In genomic region chr14:47194096-47194495, GRCm38 (mm10) we compare ENCODE assay signal across 13 mouse cellular contexts. TPM values are rescaled to one million over a fixed set of nuclear protein-coding genes. Genes with fewer than 3 reads are reported as not detected.
DNase-seq lines count a peak whose midpoint lies in the region; ATAC-seq and TF ChIP-seq lines count a peak whose summit lies in the region.
"Had no signal": no experiment of that assay in that cellular context is flagged by ENCODE, and none has a peak within 500 bp of the region (broad histone marks: within the 10 kb centered on the region; RNA-seq: fewer than 3 reads in every experiment).

No protein-coding gene starts in this region.

- H3K4me2 ChIP-seq in liver, embryonic 11.5 days: no peak overlapping the region
- H3K4me2 ChIP-seq in liver, embryonic 14.5 days (ENCODE audit: low read depth): no peak overlapping the region
- H3K4me2 ChIP-seq in hindbrain, embryonic 14.5 days (replicated peaks): no peak overlapping the region
- H3K4me2 ChIP-seq: forebrain, embryonic 12.5 days; heart, embryonic 15.5 days; midbrain, embryonic 13.5 days had no signal

- H3K79me2 ChIP-seq in liver, adult 2 months (ENCODE audit: control insufficient read depth, insufficient read depth, low read length): peaks cover under 1% of the 10 kb centered on the region; the same call in 1 of the 2 replicates
- H3K79me2 ChIP-seq in MEL (ENCODE audit: control insufficient read depth, insufficient read depth, low read length, poor library complexity): peaks cover under 1% of the 10 kb centered on the region; the same call in 1 of the 2 replicates

- no peaks in the 10 kb centered on the region for H3K27me3 ChIP-seq in liver, adult 2 months (ENCODE audit: control insufficient read depth, insufficient read depth, low read length)
- H3K27me3 ChIP-seq in liver, embryonic 11.5 days (replicated peaks; ENCODE audit: control insufficient read depth, insufficient read depth, low read length): no peaks in the 10 kb centered on the region
- H3K27me3 ChIP-seq in MEL (ENCODE audit: control insufficient read depth in 1 of 2, insufficient read depth in 2 of 2, low read length in 2 of 2): no peaks in the 10 kb centered on the region
- no peaks in the 10 kb centered on the region for H3K27me3 ChIP-seq in liver, embryonic 14.5 days (ENCODE audit: control insufficient read depth, insufficient read depth, low read length)
- H3K27me3 ChIP-seq in thymus, adult 2 months (ENCODE audit: control insufficient read depth, insufficient read depth, low read length): no peaks in the 10 kb centered on the region
- H3K27me3 ChIP-seq in hindbrain, embryonic 14.5 days (ENCODE audit: control insufficient read depth, insufficient read depth, low read length): no peaks in the 10 kb centered on the region
- H3K27me3 ChIP-seq: forebrain, embryonic 12.5 days; heart, embryonic 15.5 days had no signal

- H3K9ac ChIP-seq in liver, adult 2 months (ENCODE audit: low read depth, low read length): no peak overlapping the region
- H3K9ac ChIP-seq in liver, embryonic 11.5 days (ENCODE audit: low read depth, low read length): no peak overlapping the region
- no peak overlapping the region for H3K9ac ChIP-seq in MEL (ENCODE audit: control insufficient read depth, low read depth, low read length, poor library complexity, severe bottlenecking)
- no peak overlapping the region for H3K9ac ChIP-seq in liver, embryonic 14.5 days (replicated peaks)
- H3K9ac ChIP-seq in hindbrain, embryonic 14.5 days: no peak overlapping the region
- H3K9ac ChIP-seq: forebrain, embryonic 12.5 days; heart, embryonic 15.5 days; midbrain, embryonic 13.5 days had no signal

- no peak for ATAC-seq in liver, embryonic 11.5 days (replicated peaks; ENCODE audit: low FRiP score)
- no peak for ATAC-seq in liver, embryonic 14.5 days (ENCODE audit: insufficient read depth)
- no peak for ATAC-seq in hindbrain, embryonic 14.5 days (ENCODE audit: low FRiP score)
- ATAC-seq: midbrain, embryonic 13.5 days had no signal

- TF ChIP-seq RAD21 in MEL (IDR thresholded peaks at IDR 0.05; ENCODE audit: low read depth, low read length): peak; percentile 17

- WGBS in liver, adult 2 months: 69% methylated on average over 4 of the region's 4 CpGs
- WGBS in liver, embryonic 11.5 days: 36% methylated on average over 4 of the region's 4 CpGs
- WGBS in liver, embryonic 14.5 days (ENCODE audit: insufficient replicate concordance): 29% methylated on average over 4 of the region's 4 CpGs
- 31% methylated on average over 4 of the region's 4 CpGs for WGBS in thymus, adult 2 months
- WGBS in hindbrain, embryonic 14.5 days: 36% methylated on average over 3 of the region's 4 CpGs

- no peak for DNase-seq in liver, adult 2 months (ENCODE audit: extremely low read depth, low read depth, low spot score)
- no peak for DNase-seq in liver, embryonic 11.5 days (ENCODE audit: low spot score)
- peak; percentile 61 for DNase-seq in MEL (ENCODE audit: low read depth, low spot score)
- DNase-seq in liver, embryonic 14.5 days (ENCODE audit: low read depth in 3 of 3, low spot score in 3 of 3): no peak
- DNase-seq in thymus, adult 2 months: peak; percentile 61
- DNase-seq in Muller cell, postnatal 12 days (ENCODE audit: inconsistent ontology term): no peak
- no peak for DNase-seq in hindbrain, embryonic 14.5 days (ENCODE audit: low spot score)
- no peak for DNase-seq in embryo, embryonic 10 days (ENCODE audit: low spot score)
- DNase-seq: kidney, postnatal 10 days; left cerebral cortex, postnatal 4 days had no signal

- TF ChIP-seq POLR2A in liver, adult 2 months (IDR thresholded peaks at IDR 0.05; ENCODE audit: extremely low read depth, insufficient read depth, low read length): no peak
- no peak for TF ChIP-seq POLR2A in MEL (IDR thresholded peaks at IDR 0.05; ENCODE audit: control insufficient read depth in 1 of 2, insufficient read depth in 1 of 2, low read depth in 1 of 2, low read length in 2 of 2, poor library complexity in 1 of 2)
- no peak for TF ChIP-seq POLR2A in thymus, adult 2 months (IDR thresholded peaks at IDR 0.05; ENCODE audit: control insufficient read depth, extremely low read depth, insufficient read depth, low read length, poor library complexity)

- no peak overlapping the region for H3K27ac ChIP-seq in liver, adult 2 months (replicated peaks; ENCODE audit: insufficient read depth, low read depth, low read length)
- no peak overlapping the region for H3K27ac ChIP-seq in liver, embryonic 11.5 days (ENCODE audit: low read depth, low read length)
- no peak overlapping the region for H3K27ac ChIP-seq in MEL (ENCODE audit: control insufficient read depth, low read depth, low read length)
- no peak overlapping the region for H3K27ac ChIP-seq in liver, embryonic 14.5 days
- H3K27ac ChIP-seq in thymus, adult 2 months (ENCODE audit: control insufficient read depth, insufficient read depth, low read length): no peak overlapping the region
- H3K27ac ChIP-seq in hindbrain, embryonic 14.5 days: no peak overlapping the region
- H3K27ac ChIP-seq: forebrain, embryonic 12.5 days; heart, embryonic 15.5 days; midbrain, embryonic 13.5 days had no signal

- peaks cover 12% of the 10 kb centered on the region for H3K4me1 ChIP-seq in liver, adult 2 months (ENCODE audit: control insufficient read depth, insufficient read depth, low read length)
- peaks cover 3% of the 10 kb centered on the region; the same call in 1 of the 2 replicates for H3K4me1 ChIP-seq in liver, embryonic 11.5 days (replicated peaks; ENCODE audit: control insufficient read depth, insufficient read depth, low read length)
- H3K4me1 ChIP-seq in MEL (ENCODE audit: control insufficient read depth in 1 of 2, insufficient read depth in 2 of 2, low read length in 2 of 2): peaks cover 4 to 6% of the 10 kb centered on the region in 2 experiments
- H3K4me1 ChIP-seq in liver, embryonic 14.5 days (replicated peaks; ENCODE audit: control insufficient read depth in 2 of 2, insufficient read depth in 2 of 2, low read length in 1 of 2): peaks cover 0 to 5% of the 10 kb centered on the region in 2 experiments; a peak in 1 of 4 replicates
- H3K4me1 ChIP-seq in thymus, adult 2 months (replicated peaks; ENCODE audit: control insufficient read depth, insufficient read depth, low read length): 0 out of 2 replicates have a peak, but pooled peaks cover 2% of the 10 kb centered on the region
- H3K4me1 ChIP-seq in hindbrain, embryonic 14.5 days (replicated peaks; ENCODE audit: control insufficient read depth, insufficient read depth, low read length): 0 out of 2 replicates have a peak, but pooled peaks cover 3% of the 10 kb centered on the region
- H3K4me1 ChIP-seq: forebrain, embryonic 12.5 days; midbrain, embryonic 13.5 days had no signal

- TF ChIP-seq CTCF in liver, adult 2 months (IDR thresholded peaks at IDR 0.05; ENCODE audit: low read depth, low read length): peak; percentile 39; the same call in 1 of the 2 replicates
- peak; percentile 52 to 66 (median 63) for TF ChIP-seq CTCF in MEL (IDR thresholded peaks at IDR 0.05 in 2 of 3, conservative IDR thresholded peaks at IDR 0.05 in 1 of 3; ENCODE audit: control insufficient read depth in 1 of 3, insufficient read depth in 1 of 3, low read depth in 2 of 3, low read length in 3 of 3, poor library complexity in 1 of 3, severe bottlenecking in 1 of 3)
- peak; percentile 68 for TF ChIP-seq CTCF in liver, embryonic 14.5 days (IDR thresholded peaks at IDR 0.05; ENCODE audit: low read depth)
- peak; percentile 60; the same call in 1 of the 2 replicates for TF ChIP-seq CTCF in thymus, adult 2 months (IDR thresholded peaks at IDR 0.05; ENCODE audit: borderline replicate concordance, control insufficient read depth, extremely low read depth, insufficient read depth, low read length, poor library complexity)

- no peaks in the 10 kb centered on the region for H3K36me3 ChIP-seq in liver, adult 2 months (ENCODE audit: control insufficient read depth, insufficient read depth, low read length)
- no peaks in the 10 kb centered on the region for H3K36me3 ChIP-seq in liver, embryonic 11.5 days (ENCODE audit: control insufficient read depth, insufficient read depth, low read length)
- H3K36me3 ChIP-seq in MEL (ENCODE audit: control insufficient read depth in 1 of 2, insufficient read depth in 2 of 2, low read length in 2 of 2): peaks cover 0 to 6% of the 10 kb centered on the region in 2 experiments; a peak in 2 of 4 replicates
- H3K36me3 ChIP-seq in liver, embryonic 14.5 days (replicated peaks; ENCODE audit: control insufficient read depth, insufficient read depth, low read depth): no peaks in the 10 kb centered on the region
- no peaks in the 10 kb centered on the region for H3K36me3 ChIP-seq in thymus, adult 2 months (ENCODE audit: control insufficient read depth, insufficient read depth, low read length)
- H3K36me3 ChIP-seq in hindbrain, embryonic 14.5 days (replicated peaks; ENCODE audit: control insufficient read depth, insufficient read depth): no peaks in the 10 kb centered on the region
- H3K36me3 ChIP-seq: forebrain, embryonic 12.5 days; heart, embryonic 15.5 days; midbrain, embryonic 13.5 days had no signal

- 0 out of 4 replicates have a peak, but pooled peaks of 1 of the 2 experiments have one; percentile 7 for TF ChIP-seq EP300 in MEL (IDR thresholded peaks at IDR 0.05; ENCODE audit: low read depth in 1 of 2, low read length in 2 of 2)
- no peak for TF ChIP-seq EP300 in liver, embryonic 14.5 days (IDR thresholded peaks at IDR 0.05; ENCODE audit: low read depth)

- no peaks in the 10 kb centered on the region for H3K9me3 ChIP-seq in liver, embryonic 11.5 days (ENCODE audit: control insufficient read depth, low read length)
- no peaks in the 10 kb centered on the region for H3K9me3 ChIP-seq in MEL (replicated peaks; ENCODE audit: insufficient read depth, low read length)
- H3K9me3 ChIP-seq in liver, embryonic 14.5 days (ENCODE audit: control insufficient read depth, low read length): no peaks in the 10 kb centered on the region
- H3K9me3 ChIP-seq in hindbrain, embryonic 14.5 days (ENCODE audit: control insufficient read depth, low read length): no peaks in the 10 kb centered on the region
- H3K9me3 ChIP-seq: forebrain, embryonic 12.5 days; heart, embryonic 15.5 days; midbrain, embryonic 13.5 days had no signal

- H3K4me3 ChIP-seq in liver, adult 2 months (ENCODE audit: insufficient read depth, low read depth, low read length): no peak overlapping the region
- H3K4me3 ChIP-seq in liver, embryonic 11.5 days (ENCODE audit: low read depth, low read length): no peak overlapping the region
- H3K4me3 ChIP-seq in MEL (ENCODE audit: control insufficient read depth in 1 of 2, insufficient read depth in 1 of 2, low read depth in 2 of 2, low read length in 2 of 2): no peak overlapping the region
- H3K4me3 ChIP-seq in liver, embryonic 14.5 days (ENCODE audit: insufficient read depth in 1 of 2, low read depth in 2 of 2, low read length in 2 of 2): no peak overlapping the region
- H3K4me3 ChIP-seq in thymus, adult 2 months (ENCODE audit: control insufficient read depth, insufficient read depth, low read length): no peak overlapping the region
- no peak overlapping the region for H3K4me3 ChIP-seq in hindbrain, embryonic 14.5 days (replicated peaks; ENCODE audit: low read length)
- H3K4me3 ChIP-seq: forebrain, embryonic 12.5 days; heart, embryonic 15.5 days; midbrain, embryonic 13.5 days had no signal

RNA-seq across cellular contexts. Expression of gene Gch1, which starts 4.9 kb away (rescaled TPM):
- total RNA-seq in liver, adult 2 months (2014; rRNA removed): 195 and 200 TPM in 2 replicates
- polyA plus RNA-seq in liver, adult 2 months (2012; rRNA removed): 133 TPM in 2 replicates
- polyA plus RNA-seq in liver, embryonic 11.5 days (2014; fragmentation: Nextera tagmentation; extraction: Ambion mirVana): 3.4 TPM in 2 replicates
- total RNA-seq in MEL (2012; rRNA removed): 4.4 and 8.6 TPM in 2 replicates
- polyA plus RNA-seq in MEL (2012; ENCODE audit: insufficient read depth in 1 of 2, insufficient read length in 2 of 2, low read depth in 1 of 2, low replicate concordance in 2 of 2, missing spikeins in 1 of 2): 1 to 10 TPM in 1 of 2 experiments, not detected in 1; 6.6 TPM
- 1.9 and 2.4 TPM in 2 replicates for polyA plus RNA-seq in liver, embryonic 14.5 days (2012; rRNA removed)
- polyA plus RNA-seq in liver, embryonic 14.5 days (2014; fragmentation: Nextera tagmentation; extraction: Ambion mirVana): 3.8 and 3.9 TPM in 2 replicates
- polyA plus RNA-seq in thymus, adult 2 months (2012; rRNA removed): 15.5 and 16.8 TPM in 2 replicates
- 5.2 and 6.4 TPM in 2 replicates for polyA plus RNA-seq in hindbrain, embryonic 14.5 days (2014; fragmentation: Nextera tagmentation; extraction: Ambion mirVana)

Comparison
In these comparisons a context has a peak if more than half of its experiments do, and no peak if none do; other contexts are left out.
1. DNase-seq: peak in MEL (single experiment) and thymus, adult 2 months (single experiment); none in liver, adult 2 months (single experiment), liver, embryonic 11.5 days (single experiment), liver, embryonic 14.5 days (0 of 3), Muller cell, postnatal 12 days (single experiment), hindbrain, embryonic 14.5 days (single experiment) and embryo, embryonic 10 days (single experiment).
2. Peak in every context shown above with its lines, with median percentiles within 50 percentile points of each other: CTCF ChIP-seq.